Mouse (Mus musculus) left cerebral cortex, adult 18-20 months (tissue): ENCODE results near the gene Bace1. TPM values are rescaled to one million over a fixed set of nuclear protein-coding genes. Genes with fewer than 3 reads are reported as not detected.
"Not testable (repeated sequence)": the region's sequence is repeated elsewhere in the genome, so short reads cannot be mapped to it uniquely, and the experiment has no call there.

Source experiments
- DNase-seq, 2 experiments: peaks; one replicate each; pipeline ENCODE4 v3.0.0; 2021 to 2022; ENCODE audit warnings: low spot score in 2 of 2, mixed read lengths in 1 of 2
- total RNA-seq, 2 experiments: library from RNA; stranded (reverse); gene quantifications; 2 replicates each; pipeline ENCODE4 v1.2.3; 2021

The Bace1 gene
- total RNA-seq, 2 experiments from 2014 or later: 79.2 to 88.8 TPM

DNA sequence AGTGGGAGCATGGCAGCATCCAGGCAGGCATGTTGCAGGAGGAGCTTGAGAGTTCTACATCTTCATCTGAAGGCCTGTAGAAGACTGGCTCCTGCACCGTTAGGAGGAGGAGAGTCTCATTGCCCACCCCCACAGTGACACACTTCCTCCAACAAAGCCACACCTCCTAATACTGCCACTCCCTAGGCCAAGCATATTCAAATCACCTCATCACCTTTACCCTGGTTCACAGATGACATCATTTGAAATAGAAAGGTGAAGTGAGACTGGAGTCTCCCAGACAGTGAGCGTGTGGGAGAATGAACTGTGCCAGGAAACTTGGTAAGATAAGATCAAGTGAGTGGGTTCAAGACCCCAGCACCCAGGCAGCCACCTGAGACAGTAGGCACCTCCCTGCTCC lies 4.9 kb upstream of the Bace1 start:
- DNase-seq: no peak

DNA sequence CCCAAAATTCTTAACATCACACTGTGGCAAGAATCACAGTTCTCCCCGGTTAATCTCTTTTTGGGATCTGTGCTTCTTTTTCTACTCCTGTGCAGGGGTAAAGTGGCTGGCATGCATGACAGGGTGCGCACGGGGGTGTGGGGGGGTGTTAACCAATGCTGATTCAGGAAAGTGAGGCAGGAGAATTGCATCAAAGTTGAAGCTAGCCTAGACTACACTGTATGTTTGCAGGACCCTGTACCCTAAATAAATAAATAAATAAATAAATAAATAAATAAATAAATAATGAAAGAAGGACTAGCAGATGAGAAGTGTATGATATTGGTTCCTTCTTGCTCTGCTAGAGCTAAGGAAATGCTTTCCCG lies 329 bp upstream of the Bace1 start:
- no peak for DNase-seq

DNA sequence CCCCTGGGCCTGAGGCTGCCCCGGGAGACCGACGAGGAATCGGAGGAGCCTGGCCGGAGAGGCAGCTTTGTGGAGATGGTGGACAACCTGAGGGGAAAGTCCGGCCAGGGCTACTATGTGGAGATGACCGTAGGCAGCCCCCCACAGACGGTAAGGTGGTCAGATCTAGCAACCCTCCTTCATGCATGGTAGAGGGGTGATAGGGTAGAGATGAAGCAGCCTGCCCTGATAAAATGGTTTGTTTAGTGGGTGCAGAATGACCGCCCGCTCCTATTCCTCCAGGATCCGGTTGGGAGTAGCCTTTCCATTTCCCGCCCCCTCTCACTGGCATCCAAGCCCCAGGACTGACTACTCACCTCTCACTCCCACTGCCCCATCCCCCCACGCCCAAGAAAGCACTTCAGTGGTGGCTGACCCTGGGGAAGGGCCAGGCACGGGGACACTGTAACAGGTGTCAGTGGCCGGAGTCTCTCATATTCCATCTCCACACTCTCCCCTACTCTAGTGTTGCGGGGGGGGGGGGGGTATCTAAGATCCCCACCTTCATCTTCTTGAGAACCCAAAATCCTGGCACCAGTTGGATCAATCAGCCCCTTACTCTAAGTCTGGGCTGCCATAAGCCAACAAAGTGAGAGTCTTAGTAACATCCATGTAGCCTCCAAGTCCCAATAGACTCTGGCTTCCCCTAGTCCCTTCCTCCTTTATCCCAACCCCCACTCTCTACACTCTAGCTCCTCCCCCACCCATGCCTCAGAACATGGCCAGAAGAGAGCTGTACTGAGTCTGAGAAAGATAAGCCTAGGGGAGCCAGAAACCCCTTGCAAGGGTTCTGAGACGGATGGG lies 980 bp downstream of the Bace1 start:
- peak in 1 of 2 experiments; percentile 18 for DNase-seq

DNA sequence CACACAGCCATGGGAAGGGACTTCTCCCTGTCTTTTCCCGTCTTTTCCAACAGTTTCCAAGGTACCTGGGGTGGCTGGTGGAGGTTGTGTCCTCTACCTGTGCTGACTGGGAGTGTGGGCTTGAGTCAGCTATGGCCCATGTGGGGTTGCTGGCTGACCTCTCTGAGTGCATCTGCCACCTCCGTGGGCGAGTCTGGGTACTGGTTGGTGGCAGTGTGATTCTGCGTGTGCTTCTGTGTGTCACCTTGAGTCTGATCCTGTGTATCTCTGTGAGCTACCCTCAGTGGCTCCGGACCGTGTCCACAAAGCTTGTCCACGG lies 1.6 kb downstream of the Bace1 start:
- DNase-seq: no peak

GRCm38 (mm10) chr9:45840331-45840730 lies 2.0 kb downstream of the Bace1 start:
- no peak for DNase-seq

DNA sequence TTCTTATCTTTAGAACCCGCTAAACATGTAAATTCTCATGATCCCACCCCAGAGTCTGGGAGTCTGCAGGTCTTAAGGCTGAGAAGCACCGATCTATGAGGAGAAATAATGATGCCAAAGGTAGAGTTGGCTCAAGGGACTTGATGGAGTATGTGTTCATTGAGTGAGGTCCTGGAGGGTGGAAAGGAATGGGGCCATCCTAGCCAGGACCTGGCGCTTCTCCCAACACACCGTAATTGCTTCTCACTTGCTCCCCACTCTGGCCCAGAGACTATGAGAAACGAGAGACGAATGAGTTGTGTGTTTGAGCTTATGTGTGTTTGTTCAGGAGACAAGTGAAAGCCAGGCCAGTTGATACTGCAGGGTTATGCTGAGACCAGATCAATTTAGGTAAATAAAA lies 3.1 kb downstream of the Bace1 start:
- no peak for DNase-seq

- DNase-seq: no peak
These were observed 4.6 kb downstream of the Bace1 start for GRCm38 (mm10) chr9:45843007-45843406.

- no peak for DNase-seq
These were observed 5.4 kb downstream of the Bace1 start for GRCm38 (mm10) chr9:45843780-45844179.

DNA sequence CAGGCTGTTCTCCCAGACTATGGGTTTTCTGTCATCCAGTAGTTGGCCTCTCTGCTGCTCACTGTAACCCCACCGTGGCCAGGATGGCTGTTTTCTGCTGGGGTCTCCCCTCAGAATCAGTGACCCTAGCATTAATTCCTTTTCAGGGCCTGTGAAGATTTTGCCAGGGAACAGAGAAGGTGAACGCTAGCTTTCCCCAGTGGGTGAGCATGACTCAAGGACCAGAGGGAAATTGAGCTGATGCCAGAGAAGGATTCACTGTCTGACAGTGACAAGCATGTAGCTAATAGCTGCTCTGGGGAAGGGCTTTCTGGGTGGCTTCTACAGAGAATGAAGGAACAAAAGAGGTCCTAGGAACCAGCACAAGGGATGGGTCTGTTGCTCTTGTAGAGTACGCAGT lies 7.2 kb downstream of the Bace1 start:
- no peak for DNase-seq

DNA sequence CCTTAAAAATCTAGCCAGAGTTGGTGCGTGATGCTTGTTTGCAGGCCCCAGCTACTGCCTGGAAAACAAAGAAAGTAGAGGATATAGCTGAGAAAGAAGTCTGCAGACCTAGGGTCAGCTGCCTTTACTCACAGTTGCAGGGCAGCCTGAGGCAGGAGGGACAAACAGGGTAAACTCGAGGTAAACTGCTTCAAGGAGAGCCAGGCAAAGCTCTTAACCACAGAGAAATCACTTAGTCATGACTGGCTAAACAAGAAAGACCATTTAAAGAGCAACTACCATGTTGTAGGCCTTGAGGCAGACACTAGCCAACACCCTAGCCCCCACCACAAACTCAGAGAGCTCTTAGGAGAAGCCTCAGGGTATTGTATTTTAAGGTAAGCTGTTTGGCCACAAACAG lies 7.8 kb downstream of the Bace1 start:
- not testable (repeated sequence) for DNase-seq

GRCm38 (mm10) chr9:45846891-45847460 lies 8.6 kb downstream of the Bace1 start:
- DNase-seq: no peak

DNA sequence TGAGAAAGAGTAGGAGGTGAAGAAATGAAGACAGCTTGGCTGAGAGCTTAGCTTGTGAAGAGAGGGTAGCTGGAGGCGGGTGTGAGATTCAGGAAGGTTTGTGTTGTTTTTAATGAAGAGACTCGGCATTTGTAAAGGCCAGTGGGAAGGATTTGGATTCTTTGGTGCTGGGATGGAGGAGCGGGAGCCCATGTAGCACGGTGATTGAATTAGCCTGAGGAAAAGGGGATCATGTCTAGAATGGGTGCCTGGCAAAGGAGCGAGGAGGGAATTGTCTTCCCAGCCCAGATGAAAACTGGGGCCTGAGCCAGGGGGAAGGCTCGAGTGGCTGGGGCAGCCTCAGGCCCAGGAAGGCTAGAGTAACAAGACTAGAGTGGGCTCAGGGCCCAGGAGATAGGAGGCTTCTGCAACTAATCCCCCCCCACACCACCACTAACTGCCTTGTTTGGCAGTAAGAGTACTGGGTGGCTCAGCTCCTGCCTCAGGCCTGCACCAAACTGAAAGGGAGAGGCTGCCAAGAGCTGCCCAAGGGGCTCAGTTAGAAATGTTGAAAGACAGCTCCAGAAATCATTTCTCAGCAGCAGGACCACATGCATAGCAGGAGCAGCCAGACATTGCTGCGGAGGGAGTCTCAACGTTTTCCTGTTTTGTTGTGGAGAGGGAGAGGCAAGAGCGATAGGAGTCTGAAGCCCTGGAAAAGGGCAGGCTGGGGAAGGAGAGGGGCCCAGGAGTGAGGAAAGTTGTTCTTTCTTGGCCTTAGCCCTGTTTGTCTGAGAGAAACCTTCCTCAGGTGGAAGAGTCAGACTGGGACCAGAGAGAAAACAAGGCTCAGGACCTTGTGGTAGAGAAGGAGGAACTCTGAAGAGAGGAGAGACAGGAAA lies 11.4 kb downstream of the Bace1 start:
- peak; percentile 64 to 72 for DNase-seq

GRCm38 (mm10) chr9:45850528-45851155 lies 12.3 kb downstream of the Bace1 start:
- no peak for DNase-seq

DNA sequence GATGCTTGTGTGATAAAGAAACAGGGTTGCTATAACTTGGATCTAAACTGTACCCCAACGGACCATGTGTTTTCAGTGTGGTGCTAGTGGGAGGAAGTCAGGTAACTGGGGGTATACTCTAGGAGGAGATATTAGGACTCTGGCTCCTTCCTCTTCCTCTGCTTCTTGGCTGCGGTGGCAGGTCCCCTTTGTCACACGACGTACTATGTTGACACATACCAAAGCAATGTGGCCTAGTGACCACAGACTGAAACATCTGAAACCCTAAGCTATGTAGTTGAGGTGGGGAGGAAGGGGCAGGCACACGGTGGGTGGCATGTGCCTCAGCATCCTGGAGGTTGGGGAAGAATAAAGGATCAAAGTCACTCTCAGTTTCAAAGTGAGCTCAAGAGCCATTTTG lies 12.9 kb downstream of the Bace1 start:
- DNase-seq: no peak

- no peak for DNase-seq
These were observed 13.4 kb downstream of the Bace1 start for GRCm38 (mm10) chr9:45851776-45852175.

DNA sequence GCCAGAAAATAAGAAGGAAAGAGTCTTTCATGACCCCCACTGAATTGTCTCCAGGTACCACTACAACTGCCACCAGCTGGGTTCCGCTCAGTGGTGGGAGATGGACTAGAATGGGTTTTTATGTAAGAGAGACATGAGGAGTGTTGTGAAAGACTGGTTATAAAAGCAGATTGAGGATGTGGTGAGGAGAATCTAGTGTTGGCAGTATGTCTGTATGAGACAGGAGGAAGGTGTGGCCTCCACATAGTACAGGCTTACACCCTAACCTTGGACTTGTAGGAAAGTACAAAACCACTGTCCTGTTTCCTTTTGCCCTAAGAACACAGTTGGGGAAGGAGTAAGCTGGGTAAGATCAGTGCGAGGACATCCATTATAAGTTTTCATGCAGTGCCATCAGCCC lies 15.3 kb downstream of the Bace1 start:
- DNase-seq: no peak

DNA sequence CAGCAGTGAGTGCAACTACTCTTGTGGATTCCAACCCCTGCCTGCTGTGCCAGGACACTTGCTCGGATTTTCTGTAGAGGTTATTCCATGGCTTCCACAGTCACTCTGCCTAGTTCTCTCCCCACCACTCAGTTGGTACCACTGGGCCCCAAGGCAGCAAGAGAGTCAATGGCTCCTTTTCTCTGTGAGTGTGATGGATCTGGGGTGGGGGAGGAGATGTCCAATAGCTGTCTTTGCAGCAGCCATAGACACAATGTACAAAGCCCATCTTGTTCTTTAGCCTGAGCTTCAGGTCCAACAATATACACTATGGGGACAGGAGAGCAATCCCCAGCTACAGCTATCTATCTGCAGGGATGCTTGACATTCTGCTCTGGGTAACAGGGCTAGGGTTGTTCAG lies 15.8 kb downstream of the Bace1 start:
- no peak for DNase-seq

DNA sequence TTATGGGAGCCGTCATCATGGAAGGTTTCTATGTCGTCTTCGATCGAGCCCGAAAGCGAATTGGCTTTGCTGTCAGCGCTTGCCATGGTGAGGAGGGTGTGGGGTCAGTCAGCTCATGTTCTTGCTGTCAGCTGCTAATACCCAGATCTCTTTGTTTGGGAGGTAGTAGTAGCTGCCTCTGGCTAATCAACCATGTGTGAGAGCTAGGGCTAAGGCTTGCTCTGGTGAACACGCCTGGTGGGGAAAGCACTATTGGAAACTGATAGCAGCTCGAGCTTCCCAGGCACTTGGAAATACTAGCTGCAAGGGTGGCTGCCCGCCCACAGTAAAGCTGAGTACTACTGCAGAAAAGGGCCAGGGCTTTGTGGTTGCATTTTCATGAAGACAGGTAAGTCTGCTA lies 21.0 kb downstream of the Bace1 start:
- DNase-seq: no peak

GRCm38 (mm10) chr9:45861813-45862212 lies 23.4 kb downstream of the Bace1 start:
- peak; percentile 36 to 38 for DNase-seq

DNA sequence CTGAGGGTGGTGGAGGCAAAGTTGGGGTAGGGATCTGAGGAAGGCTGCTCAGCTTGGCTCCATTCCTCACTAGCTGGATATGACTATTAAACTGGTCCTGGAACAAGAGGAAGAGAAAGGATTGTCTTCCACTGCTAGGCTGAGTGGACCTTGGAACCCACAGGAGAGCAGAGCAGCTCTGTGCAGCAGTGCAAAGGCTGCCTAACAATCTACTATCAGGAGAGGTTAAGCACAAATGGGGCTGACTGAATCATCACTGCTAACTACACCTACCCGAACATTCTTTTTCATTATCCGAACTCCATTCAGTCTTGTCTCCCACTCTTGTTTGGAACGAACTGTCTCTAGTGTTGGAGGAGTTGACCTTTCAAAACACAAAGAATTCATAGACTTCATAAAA lies 30.8 kb downstream of the Bace1 start:
- no peak for DNase-seq

- no peak for DNase-seq
These were observed 31.9 kb downstream of the Bace1 start for GRCm38 (mm10) chr9:45870265-45870664.

GRCm38 (mm10) chr9:45877928-45878327 lies 39.5 kb downstream of the Bace1 start:
- DNase-seq: no peak
